Mouse (Mus musculus) spleen, postnatal 36 days (tissue): Measurements from ENCODE around the gene Gfra1.

Experiments
- DNase-seq, 2 experiments: peaks; one replicate each; pipeline ENCODE4 v3.0.0; 2022; ENCODE audit warnings: low spot score in 2 of 2, mixed read lengths in 1 of 2

The Gfra1 gene

GRCm38 (mm10) chr19:58259250-58259649 is 196.5 kb downstream of the Gfra1 start:
- no peak for DNase-seq

DNA sequence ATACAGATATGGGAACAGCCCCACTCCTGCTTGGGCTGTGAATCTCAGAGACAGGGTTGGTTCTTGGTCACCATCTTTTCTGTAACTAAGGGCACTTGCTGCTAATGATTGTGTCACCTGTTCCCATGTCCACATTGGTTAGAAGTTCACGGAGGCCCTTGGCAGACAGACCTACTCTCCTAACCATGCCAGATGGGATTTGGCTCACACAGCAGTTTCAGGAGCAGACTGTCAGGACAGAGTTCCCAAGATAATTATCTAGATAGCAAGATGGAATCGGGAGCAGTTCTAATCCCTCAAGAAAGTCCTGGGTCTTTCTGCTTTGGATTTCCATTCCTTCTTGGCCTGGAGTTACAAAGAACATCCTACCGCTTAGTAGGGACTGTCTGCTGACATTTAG is 199.2 kb downstream of the Gfra1 start:
- no peak for DNase-seq

DNA sequence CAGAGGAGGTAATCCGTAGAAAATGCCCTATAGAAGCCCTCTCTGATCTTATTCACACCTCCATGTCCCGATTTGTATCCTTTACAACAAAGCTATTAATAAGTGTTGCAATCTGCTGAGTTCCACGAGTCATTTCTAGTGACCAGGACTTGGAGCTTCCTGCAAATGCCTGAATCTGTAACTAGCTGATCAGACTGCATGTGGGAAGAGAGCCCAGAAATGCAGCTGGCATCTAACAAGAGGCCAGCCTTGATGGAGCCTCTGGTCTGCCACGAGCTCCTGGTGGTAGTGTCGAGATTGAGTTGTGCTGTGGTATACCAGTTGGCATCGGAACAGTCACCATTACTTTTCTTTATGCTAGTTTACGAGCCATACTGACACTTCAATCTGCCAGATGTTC is 200.3 kb downstream of the Gfra1 start:
- no peak for DNase-seq

GRCm38 (mm10) chr19:58254172-58254571 is 201.5 kb downstream of the Gfra1 start:
- DNase-seq, result no peak

DNA sequence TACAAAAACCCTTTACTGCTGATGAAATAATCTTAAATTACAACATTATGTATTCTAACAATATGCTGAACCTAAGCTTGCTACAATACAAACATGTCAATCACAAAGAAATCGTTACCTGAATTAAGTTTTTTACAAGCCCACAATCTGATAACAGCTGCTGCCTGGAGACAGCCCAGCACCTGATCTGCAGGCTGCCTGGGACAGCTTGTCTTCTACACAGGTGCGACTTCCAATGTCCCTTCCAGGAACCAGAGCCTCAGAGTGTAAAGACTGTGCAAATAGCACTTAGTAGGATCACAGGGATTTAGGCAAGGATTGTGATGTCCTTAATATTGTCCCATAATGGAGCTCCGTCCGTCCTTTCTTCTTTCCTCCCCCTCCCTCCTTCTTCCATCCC is 204.0 kb downstream of the Gfra1 start:
- DNase-seq, result no peak

DNA sequence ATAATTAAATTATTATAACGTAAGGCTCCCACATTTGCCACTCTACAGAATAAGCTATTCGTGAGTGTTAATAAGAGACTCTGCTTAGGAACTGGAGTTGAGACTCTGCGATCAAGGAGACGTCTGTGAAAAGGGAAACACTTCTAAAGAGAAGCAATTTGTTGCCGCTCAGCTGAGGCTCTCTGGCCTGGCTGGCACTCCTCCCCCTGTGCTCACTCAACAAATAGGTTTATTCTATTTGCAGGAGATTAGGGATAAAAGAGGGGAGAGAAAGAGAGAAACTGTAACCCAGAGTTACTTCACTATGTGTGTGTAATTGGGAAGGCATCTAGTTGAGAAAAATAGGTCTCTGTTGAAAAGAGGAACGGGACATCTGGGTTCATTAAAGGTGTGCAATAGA is 204.6 kb downstream of the Gfra1 start:
- DNase-seq, result no peak

DNA sequence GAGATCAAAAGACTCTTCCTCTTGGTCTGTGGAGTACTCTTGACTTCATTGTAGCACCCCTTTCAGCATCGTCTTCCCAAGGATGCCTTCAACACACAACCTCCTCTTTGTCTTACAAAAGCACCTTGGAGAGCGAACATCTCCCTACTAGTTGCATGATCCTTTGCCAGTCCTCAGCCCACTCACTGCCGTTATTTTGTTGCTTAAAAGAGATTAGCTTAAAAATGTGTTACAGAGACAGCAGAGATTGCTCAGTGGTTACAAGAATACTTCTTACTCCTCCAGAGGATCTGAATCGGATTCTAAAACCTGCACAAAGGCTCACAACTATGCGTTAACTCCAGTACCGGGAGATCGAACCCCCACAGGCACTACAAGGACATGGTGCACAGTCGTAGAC is 205.5 kb downstream of the Gfra1 start:
- no peak for DNase-seq

- DNase-seq, result no peak
These were observed 211.6 kb downstream of the Gfra1 start for GRCm38 (mm10) chr19:58244148-58244547.

DNA sequence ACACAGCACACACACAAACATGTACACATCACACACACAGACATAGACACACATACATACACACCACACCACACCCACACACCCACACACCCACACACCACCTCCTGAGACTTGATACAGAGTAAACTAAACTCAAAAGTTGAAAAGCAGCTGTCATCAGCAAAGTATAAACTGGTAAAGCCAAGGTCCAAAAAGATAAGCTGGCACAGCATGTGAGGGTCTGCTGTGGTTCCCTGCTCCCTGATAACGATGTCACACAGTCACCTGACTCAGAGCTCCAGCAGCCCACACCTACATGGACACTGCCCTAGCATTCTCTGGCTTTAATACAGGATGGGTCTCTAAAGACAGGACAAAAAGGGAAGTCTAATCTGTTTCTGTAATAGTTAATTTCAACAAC is 212.1 kb downstream of the Gfra1 start:
- peak; percentile 6 to 16 for DNase-seq

DNA sequence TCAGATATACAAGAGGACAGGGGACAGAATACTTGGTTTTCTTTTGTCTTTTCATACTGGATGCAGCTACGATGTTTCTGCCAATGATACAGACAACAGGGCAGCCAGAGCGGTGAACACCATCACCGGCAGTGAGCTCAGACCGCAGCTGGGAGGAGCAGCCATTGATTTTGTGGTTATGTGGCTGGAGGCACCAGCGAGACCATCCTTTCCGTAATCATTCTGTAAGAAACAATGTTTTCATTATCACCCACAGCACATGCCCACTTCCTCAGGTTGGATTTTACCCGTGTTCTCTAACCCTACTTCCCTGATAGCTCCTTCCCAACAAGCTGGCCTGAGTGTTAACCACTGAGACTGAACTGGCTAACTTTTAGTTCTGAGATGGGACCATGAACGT is 217.4 kb downstream of the Gfra1 start:
- DNase-seq, result no peak

DNA sequence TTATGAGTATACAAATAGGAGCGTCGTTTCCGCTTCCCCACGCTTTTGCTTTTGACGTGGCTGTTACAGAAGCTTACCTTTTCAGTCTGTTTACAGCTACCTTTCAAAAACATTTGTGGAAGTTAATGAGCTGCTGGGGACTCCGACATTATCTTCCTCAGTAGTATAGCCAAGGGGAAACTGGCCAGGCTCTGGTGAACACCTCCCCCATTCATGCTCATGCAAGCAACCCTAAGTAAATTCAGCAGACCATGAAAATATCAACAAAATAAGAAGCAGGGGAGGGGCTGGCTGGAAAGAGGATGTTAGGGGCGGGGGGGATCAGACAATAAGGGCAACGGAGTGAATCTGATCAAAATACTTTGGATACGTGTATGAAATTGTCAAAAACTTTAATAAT is 228.0 kb downstream of the Gfra1 start:
- no peak for DNase-seq

DNA sequence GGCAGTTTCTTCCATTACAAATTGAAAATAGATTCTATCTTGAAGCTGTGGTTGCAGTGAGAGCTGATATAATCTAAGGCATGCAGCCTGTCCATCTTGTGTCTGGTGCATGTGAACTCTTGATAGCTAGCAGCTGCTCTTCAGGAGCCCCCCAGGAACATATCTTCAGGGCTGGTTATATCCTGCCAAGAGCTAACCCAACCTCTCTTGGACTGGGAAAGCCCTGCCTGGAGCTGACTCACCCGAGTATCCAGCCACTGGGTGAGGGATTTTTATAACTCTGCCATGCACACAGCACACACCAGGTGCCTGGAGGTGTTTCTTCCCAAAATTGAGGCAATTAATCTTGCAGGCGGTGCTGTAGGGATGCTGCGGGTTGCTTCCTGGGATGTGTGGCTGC is 228.8 kb downstream of the Gfra1 start:
- DNase-seq, result no peak

GRCm38 (mm10) chr19:58220061-58220831 is 235.5 kb downstream of the Gfra1 start:
- no peak for DNase-seq

DNA sequence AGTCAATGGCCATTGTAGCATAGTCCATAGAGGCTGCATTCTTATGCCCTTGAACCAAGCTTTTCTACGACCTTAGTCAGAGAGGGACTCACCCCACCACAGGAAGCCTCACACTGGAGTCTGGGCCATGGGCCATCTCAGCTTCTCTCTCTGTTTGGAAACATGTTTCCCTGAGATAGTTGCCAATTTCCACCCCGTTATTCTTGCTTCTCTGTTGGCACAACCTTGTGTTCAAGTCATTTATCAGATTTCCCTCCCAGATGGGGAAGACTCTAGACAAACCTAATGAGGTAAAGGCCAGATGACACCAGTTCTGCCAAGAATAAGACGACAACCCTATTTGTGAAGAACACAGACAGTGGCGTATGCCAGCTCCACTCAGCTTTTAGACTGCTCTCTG is 238.1 kb downstream of the Gfra1 start:
- DNase-seq, result no peak

- DNase-seq, result no peak
These were observed 249.1 kb downstream of the Gfra1 start for GRCm38 (mm10) chr19:58206496-58207044.

- no peak for DNase-seq
These were observed 250.2 kb downstream of the Gfra1 start for GRCm38 (mm10) chr19:58205470-58205869.

DNA sequence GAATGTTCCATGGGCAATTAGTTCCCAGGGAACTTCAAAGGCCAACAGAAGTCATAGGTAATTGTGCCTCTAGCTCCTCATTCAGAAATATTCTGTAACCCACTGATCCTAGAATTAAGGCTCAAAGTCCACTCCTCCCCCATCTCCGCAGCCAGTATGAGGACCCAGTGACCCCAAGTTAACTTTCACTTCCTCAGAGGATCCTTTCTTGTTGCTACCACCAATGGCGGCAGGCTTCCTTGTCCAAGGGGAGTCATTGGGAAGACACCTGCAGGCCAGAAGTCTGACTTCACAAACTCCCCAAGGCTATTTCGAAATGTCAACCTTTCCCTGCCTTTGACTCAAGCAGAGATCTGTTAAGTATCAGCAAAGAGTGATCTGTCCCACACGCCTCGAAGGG is 253.1 kb downstream of the Gfra1 start:
- DNase-seq, result peak; percentile 4 to 11

- no peak for DNase-seq
These were observed 256.0 kb downstream of the Gfra1 start for GRCm38 (mm10) chr19:58199679-58200078.

DNA sequence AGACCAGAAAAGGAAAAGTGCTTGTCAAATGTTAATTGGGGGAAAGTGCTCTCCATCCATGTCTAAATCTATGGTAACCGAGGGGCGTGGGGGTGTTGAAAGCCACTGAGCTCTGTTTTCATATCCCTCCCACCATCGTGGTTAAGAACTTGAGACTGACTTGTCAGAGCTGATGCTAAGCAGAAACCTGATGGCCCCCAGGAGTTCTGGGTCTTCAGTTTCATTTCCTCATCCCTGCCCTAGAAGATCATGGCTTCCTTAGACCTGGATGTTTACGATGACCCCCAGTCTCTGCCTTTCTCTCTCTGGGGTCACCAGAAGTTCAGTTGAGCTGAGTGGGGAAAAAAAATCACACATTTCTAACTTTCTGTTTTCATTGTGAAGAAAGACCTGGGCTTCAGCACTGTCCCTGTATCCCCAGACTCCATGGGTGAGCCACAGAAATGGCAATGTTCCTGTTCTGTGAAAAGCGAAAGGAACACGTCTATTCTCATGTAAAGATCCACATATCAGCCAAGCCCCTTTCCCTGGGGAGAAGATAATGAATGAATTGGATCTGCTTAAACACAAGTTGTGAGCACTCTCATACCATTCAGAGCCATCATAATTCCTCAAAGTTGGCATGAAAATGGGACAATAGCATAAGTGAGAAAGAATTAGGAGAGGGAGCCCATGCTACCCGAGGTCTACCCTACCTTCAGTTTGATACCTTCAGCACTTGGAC is 261.8 kb downstream of the Gfra1 start:
- DNase-seq, result peak; percentile 18 to 30

DNA sequence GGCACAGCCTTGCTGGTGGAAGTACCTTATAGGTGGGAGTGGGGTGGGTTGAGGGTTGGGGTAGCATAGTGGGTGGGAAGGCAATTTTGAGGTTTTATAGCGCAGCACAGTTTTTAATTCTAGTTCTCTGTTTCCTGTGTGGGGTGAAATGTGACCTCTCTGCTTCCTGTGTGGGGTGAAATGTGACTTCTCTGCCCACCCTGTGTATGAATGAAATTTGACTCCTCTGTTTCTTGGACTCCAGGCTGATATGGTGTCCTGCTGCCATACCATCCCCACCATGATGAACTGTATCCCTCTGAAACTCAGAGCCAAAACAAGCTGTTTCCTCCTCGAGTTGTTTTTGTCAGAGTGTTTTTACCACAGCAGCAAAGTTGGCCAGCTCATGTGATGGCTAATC is 264.8 kb downstream of the Gfra1 start:
- no peak for DNase-seq

GRCm38 (mm10) chr19:58186558-58186957 is 269.2 kb downstream of the Gfra1 start:
- DNase-seq, result no peak
